Mouse (Mus musculus): ENCODE data around the gene Prkcd. TPM values are rescaled to one million over a fixed set of nuclear protein-coding genes. Genes with fewer than 3 reads are reported as not detected.

Gene Prkcd
- polyA plus RNA-seq, 1 experiment, result 23.6 TPM

- H3K4me2 ChIP-seq (ENCODE audit: low read depth), result no peak overlapping the region
- no peaks in the 10 kb centered on the region for H3K79me2 ChIP-seq (ENCODE audit: control insufficient read depth, insufficient read depth)
- H3K4me3 ChIP-seq, result no peak overlapping the region
- TF ChIP-seq USF1 (IDR thresholded peaks at IDR 0.05; ENCODE audit: low read depth) (no peak), REST (IDR thresholded peaks at IDR 0.05; ENCODE audit: insufficient read depth, insufficient read length) (no peak), TCF3 (IDR thresholded peaks at IDR 0.05; ENCODE audit: insufficient read length, low read depth) (no peak), SRF (IDR thresholded peaks at IDR 0.05; ENCODE audit: control insufficient read depth, insufficient read length, low read depth) (no peak), MAX (IDR thresholded peaks at IDR 0.05; ENCODE audit: low read depth) (no peak), POLR2AphosphoS2 (IDR thresholded peaks at IDR 0.05; ENCODE audit: insufficient read length, low read depth) (no peak), MYOD1 (IDR thresholded peaks at IDR 0.05; ENCODE audit: control insufficient read depth in 1 of 3, insufficient read length in 2 of 3, low read depth in 2 of 3) (no peak), MYOG (IDR thresholded peaks at IDR 0.05; ENCODE audit: control insufficient read depth in 1 of 3, insufficient read depth in 1 of 3, insufficient read length in 2 of 3, low read depth in 2 of 3) (no peak), CEBPB (IDR thresholded peaks at IDR 0.05; ENCODE audit: insufficient read depth, poor library complexity, severe bottlenecking) (no peak), E2F4 (IDR thresholded peaks at IDR 0.05; ENCODE audit: insufficient read depth) (no peak), TCF12 (IDR thresholded peaks at IDR 0.05; ENCODE audit: insufficient read depth, poor library complexity, severe bottlenecking) (no peak), POLR2A (IDR thresholded peaks at IDR 0.05; ENCODE audit: insufficient read length, low read depth) (no peak)
- H3K36me3 ChIP-seq (ENCODE audit: control insufficient read depth, insufficient read depth), result peaks cover 17% of the 10 kb centered on the region
- H3K27me3 ChIP-seq (ENCODE audit: control insufficient read depth, insufficient read depth, insufficient read length), result no peaks in the 10 kb centered on the region
- no peak overlapping the region for H3ac ChIP-seq (ENCODE audit: control insufficient read depth, insufficient read length)
Observed at GRCm38 (mm10) chr14:30670161-30670560, 44.2 kb upstream of the Prkcd start.

- Histone ChIP-seq H3K36me3 (ENCODE audit: control insufficient read depth, insufficient read depth) (peaks cover 18% of the 10 kb centered on the region), H3K4me2 (ENCODE audit: low read depth) (no peak overlapping the region), H3K27me3 (ENCODE audit: control insufficient read depth, insufficient read depth, insufficient read length) (no peaks in the 10 kb centered on the region), H3ac (ENCODE audit: control insufficient read depth, insufficient read length) (no peak overlapping the region), H3K4me3 (no peak overlapping the region), H3K79me2 (ENCODE audit: control insufficient read depth, insufficient read depth) (no peaks in the 10 kb centered on the region)
- TF ChIP-seq MYOG (IDR thresholded peaks at IDR 0.05; ENCODE audit: control insufficient read depth in 1 of 3, insufficient read depth in 1 of 3, insufficient read length in 2 of 3, low read depth in 2 of 3) (no peak), TCF3 (IDR thresholded peaks at IDR 0.05; ENCODE audit: insufficient read length, low read depth) (no peak), E2F4 (IDR thresholded peaks at IDR 0.05; ENCODE audit: insufficient read depth) (no peak), MAX (IDR thresholded peaks at IDR 0.05; ENCODE audit: low read depth) (no peak), USF1 (IDR thresholded peaks at IDR 0.05; ENCODE audit: low read depth) (no peak), SRF (IDR thresholded peaks at IDR 0.05; ENCODE audit: control insufficient read depth, insufficient read length, low read depth) (no peak), MYOD1 (IDR thresholded peaks at IDR 0.05; ENCODE audit: control insufficient read depth in 1 of 3, insufficient read length in 2 of 3, low read depth in 2 of 3) (no peak), CEBPB (IDR thresholded peaks at IDR 0.05; ENCODE audit: insufficient read depth, poor library complexity, severe bottlenecking) (no peak), POLR2A (IDR thresholded peaks at IDR 0.05; ENCODE audit: insufficient read length, low read depth) (no peak), TCF12 (IDR thresholded peaks at IDR 0.05; ENCODE audit: insufficient read depth, poor library complexity, severe bottlenecking) (no peak), REST (IDR thresholded peaks at IDR 0.05; ENCODE audit: insufficient read depth, insufficient read length) (no peak), POLR2AphosphoS2 (IDR thresholded peaks at IDR 0.05; ENCODE audit: insufficient read length, low read depth) (no peak)
Observed at GRCm38 (mm10) chr14:30666604-30667003, 40.6 kb upstream of the Prkcd start.

DNA sequence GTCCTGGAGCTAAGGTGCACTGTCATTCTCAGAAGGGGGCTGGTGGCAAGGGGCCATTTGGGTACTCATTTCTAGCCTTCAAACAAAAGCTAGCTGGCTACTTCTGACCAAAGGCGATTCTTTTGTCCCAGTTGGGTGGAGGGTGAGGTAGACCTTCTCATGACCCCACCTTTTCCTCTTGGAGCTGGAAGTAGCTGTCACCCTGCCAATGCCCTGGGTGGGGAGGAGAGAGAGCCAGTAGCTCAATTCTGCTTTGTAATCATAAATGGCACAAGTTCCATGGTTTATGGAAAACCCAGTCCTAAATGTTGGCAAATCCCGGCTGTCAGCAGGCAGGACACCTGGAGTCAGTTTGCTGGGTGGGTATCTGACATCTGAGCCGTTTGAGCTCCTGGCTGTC is 40.1 kb upstream of the Prkcd start:
- Histone ChIP-seq H3K27me3 (ENCODE audit: control insufficient read depth, insufficient read depth, insufficient read length) (no peaks in the 10 kb centered on the region), H3K4me2 (ENCODE audit: low read depth) (no peak overlapping the region), H3K4me3 (no peak overlapping the region), H3K79me2 (ENCODE audit: control insufficient read depth, insufficient read depth) (no peaks in the 10 kb centered on the region), H3ac (ENCODE audit: control insufficient read depth, insufficient read length) (no peak overlapping the region), H3K36me3 (ENCODE audit: control insufficient read depth, insufficient read depth) (peaks cover 23% of the 10 kb centered on the region)
- no peak for TF ChIP-seq POLR2AphosphoS2 (IDR thresholded peaks at IDR 0.05; ENCODE audit: insufficient read length, low read depth)
- no peak for TF ChIP-seq TCF3 (IDR thresholded peaks at IDR 0.05; ENCODE audit: insufficient read length, low read depth)
- TF ChIP-seq CEBPB (IDR thresholded peaks at IDR 0.05; ENCODE audit: insufficient read depth, poor library complexity, severe bottlenecking), result no peak

GRCm38 (mm10) chr14:30655531-30655930 is 29.5 kb upstream of the Prkcd start:
- Histone ChIP-seq H3K4me3 (no peak overlapping the region), H3K4me2 (ENCODE audit: low read depth) (no peak overlapping the region), H3K79me2 (ENCODE audit: control insufficient read depth, insufficient read depth) (no peaks in the 10 kb centered on the region), H3ac (ENCODE audit: control insufficient read depth, insufficient read length) (no peak overlapping the region), H3K36me3 (ENCODE audit: control insufficient read depth, insufficient read depth) (no peaks in the 10 kb centered on the region), H3K27me3 (ENCODE audit: control insufficient read depth, insufficient read depth, insufficient read length) (no peaks in the 10 kb centered on the region)
- TF ChIP-seq MYOG (IDR thresholded peaks at IDR 0.05; ENCODE audit: control insufficient read depth in 1 of 3, insufficient read depth in 1 of 3, insufficient read length in 2 of 3, low read depth in 2 of 3) (no peak), CEBPB (IDR thresholded peaks at IDR 0.05; ENCODE audit: insufficient read depth, poor library complexity, severe bottlenecking) (no peak), SRF (IDR thresholded peaks at IDR 0.05; ENCODE audit: control insufficient read depth, insufficient read length, low read depth) (no peak), USF1 (IDR thresholded peaks at IDR 0.05; ENCODE audit: low read depth) (no peak), TCF12 (IDR thresholded peaks at IDR 0.05; ENCODE audit: insufficient read depth, poor library complexity, severe bottlenecking) (no peak), MAX (IDR thresholded peaks at IDR 0.05; ENCODE audit: low read depth) (no peak), POLR2A (IDR thresholded peaks at IDR 0.05; ENCODE audit: insufficient read length, low read depth) (no peak), REST (IDR thresholded peaks at IDR 0.05; ENCODE audit: insufficient read depth, insufficient read length) (no peak), MYOD1 (IDR thresholded peaks at IDR 0.05; ENCODE audit: control insufficient read depth in 1 of 3, insufficient read length in 2 of 3, low read depth in 2 of 3) (no peak), TCF3 (IDR thresholded peaks at IDR 0.05; ENCODE audit: insufficient read length, low read depth) (no peak), E2F4 (IDR thresholded peaks at IDR 0.05; ENCODE audit: insufficient read depth) (no peak), POLR2AphosphoS2 (IDR thresholded peaks at IDR 0.05; ENCODE audit: insufficient read length, low read depth) (no peak)

- Histone ChIP-seq H3K27me3 (ENCODE audit: control insufficient read depth, insufficient read depth, insufficient read length) (no peaks in the 10 kb centered on the region), H3K79me2 (ENCODE audit: control insufficient read depth, insufficient read depth) (no peaks in the 10 kb centered on the region), H3K36me3 (ENCODE audit: control insufficient read depth, insufficient read depth) (no peaks in the 10 kb centered on the region), H3K4me2 (ENCODE audit: low read depth) (peak overlapping the region; percentile 89), H3K4me3 (peak overlapping the region; percentile 41), H3ac (ENCODE audit: control insufficient read depth, insufficient read length) (peak overlapping the region; percentile 67)
- TF ChIP-seq POLR2AphosphoS2 (IDR thresholded peaks at IDR 0.05; ENCODE audit: insufficient read length, low read depth) (no peak), MYOD1 (IDR thresholded peaks at IDR 0.05; ENCODE audit: control insufficient read depth in 1 of 3, insufficient read length in 2 of 3, low read depth in 2 of 3) (no peak), SRF (IDR thresholded peaks at IDR 0.05; ENCODE audit: control insufficient read depth, insufficient read length, low read depth) (no peak), E2F4 (IDR thresholded peaks at IDR 0.05; ENCODE audit: insufficient read depth) (no peak), TCF3 (IDR thresholded peaks at IDR 0.05; ENCODE audit: insufficient read length, low read depth) (no peak), REST (IDR thresholded peaks at IDR 0.05; ENCODE audit: insufficient read depth, insufficient read length) (no peak), CEBPB (IDR thresholded peaks at IDR 0.05; ENCODE audit: insufficient read depth, poor library complexity, severe bottlenecking) (no peak), USF1 (IDR thresholded peaks at IDR 0.05; ENCODE audit: low read depth) (no peak), MAX (IDR thresholded peaks at IDR 0.05; ENCODE audit: low read depth) (no peak), POLR2A (IDR thresholded peaks at IDR 0.05; ENCODE audit: insufficient read length, low read depth) (no peak), MYOG (IDR thresholded peaks at IDR 0.05; ENCODE audit: control insufficient read depth in 1 of 3, insufficient read depth in 1 of 3, insufficient read length in 2 of 3, low read depth in 2 of 3) (no peak)
Observed at GRCm38 (mm10) chr14:30654691-30655228, 28.8 kb upstream of the Prkcd start.

All from myocyte (in vitro differentiated cells).